Mouse (Mus musculus): ENCODE results near the gene Hist1h4m.
A peak's percentile ranks its signal among the peaks of the same experiment; 100 is the strongest.
"Not testable (repeated sequence)": the region's sequence is repeated elsewhere in the genome, so short reads cannot be mapped to it uniquely, and the experiment has no call there.

Gene Hist1h4m

GRCm38 (mm10) chr13:21811539-21811938, at the start of gene Hist1h4m:
Gene Hist1h4m, plus strand, starts transcription at chr13:21811746.
- peak; percentile 59 for DNase-seq

GRCm38 (mm10) chr13:21778814-21779766, 32.5 kb upstream of the Hist1h4m start:
- peak; percentile 75 for DNase-seq

- peak; percentile 83 for DNase-seq
Measured at GRCm38 (mm10) chr13:21779767-21780731, 31.5 kb upstream of the Hist1h4m start, which contains the start of gene Hist1h1b. Gene Hist1h1b, minus strand, starts transcription at chr13:21780625.

DNA sequence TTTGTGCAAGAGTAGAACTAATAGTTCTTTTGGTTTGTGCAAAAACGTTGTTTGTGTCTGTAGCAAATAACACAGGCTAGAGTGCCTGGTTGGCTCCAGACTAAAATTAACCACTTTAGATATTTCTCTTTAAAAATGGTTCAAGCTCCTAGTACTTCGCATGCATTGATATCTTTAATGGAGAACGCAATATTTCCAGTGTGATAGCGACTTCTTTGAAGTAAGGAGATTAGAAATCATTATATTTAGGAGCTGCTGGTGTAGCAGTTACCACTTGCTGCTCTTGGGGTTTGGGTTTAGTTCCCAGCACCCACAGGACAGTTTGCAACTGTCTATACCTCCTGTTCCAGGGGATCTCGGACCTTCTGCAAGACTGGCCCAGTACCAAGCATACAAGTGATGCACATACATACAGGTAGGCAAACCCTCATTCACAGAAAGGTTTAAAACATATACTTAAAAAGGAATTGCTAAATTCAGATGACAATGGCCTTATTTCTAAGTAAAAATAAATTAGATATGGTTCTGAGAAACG, 30.5 kb upstream of the Hist1h4m start:
- DNase-seq = no peak

DNA sequence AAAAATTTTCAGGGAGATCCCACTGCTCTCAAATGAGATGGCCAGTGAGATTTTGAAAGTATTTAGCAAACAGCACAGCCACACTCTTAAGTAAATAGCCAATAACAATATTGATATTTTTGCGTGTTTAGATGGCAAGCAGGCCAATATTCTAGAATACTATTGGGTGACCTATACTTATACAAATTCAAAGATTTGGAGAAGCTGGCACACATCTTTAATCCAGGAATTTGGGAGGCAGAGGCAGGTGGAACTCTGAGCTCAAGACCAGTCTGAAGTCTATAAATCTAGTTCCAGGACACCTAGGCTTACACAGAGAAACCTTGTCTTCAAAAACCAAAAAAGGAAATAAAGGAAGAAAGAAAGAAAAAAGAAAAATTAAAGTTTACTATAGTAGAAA, 29.9 kb upstream of the Hist1h4m start:
- DNase-seq = no peak

DNA sequence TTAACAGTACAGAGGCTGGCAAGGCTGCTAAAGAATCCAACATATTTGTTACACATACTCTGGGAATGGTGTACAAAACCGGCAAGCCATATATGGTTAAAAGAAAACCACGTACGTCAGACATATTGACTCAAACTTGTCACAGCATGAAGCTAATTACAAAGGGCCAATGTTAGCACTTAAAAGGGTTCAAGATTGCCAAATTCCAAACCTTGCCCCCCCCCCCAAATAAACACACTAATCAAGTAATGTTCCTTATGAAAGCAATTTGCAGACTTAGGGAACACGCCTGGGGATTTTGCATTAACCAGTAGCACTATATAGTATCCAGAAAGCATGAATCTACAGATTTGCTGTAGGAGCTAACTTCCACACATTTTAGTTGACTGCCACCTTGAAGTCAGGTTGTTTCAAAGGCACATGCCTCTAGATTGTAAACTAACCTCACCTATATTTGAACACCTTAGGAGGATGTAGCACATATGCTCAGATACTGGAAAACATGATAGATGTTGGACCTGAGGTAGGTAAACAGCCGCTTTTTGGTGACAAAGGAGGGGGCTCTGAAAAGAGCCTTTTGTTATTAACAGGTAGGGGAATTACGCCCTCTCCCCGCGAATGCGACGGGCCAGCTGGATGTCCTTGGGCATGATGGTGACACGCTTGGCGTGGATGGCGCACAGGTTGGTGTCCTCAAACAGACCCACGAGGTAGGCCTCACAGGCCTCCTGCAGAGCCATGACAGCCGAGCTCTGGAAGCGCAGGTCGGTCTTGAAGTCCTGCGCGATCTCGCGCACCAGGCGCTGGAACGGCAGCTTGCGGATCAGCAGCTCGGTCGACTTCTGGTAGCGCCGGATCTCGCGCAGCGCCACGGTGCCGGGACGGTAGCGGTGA, 28.9 kb upstream of the Hist1h4m start:
- DNase-seq = peak; percentile 57

DNA sequence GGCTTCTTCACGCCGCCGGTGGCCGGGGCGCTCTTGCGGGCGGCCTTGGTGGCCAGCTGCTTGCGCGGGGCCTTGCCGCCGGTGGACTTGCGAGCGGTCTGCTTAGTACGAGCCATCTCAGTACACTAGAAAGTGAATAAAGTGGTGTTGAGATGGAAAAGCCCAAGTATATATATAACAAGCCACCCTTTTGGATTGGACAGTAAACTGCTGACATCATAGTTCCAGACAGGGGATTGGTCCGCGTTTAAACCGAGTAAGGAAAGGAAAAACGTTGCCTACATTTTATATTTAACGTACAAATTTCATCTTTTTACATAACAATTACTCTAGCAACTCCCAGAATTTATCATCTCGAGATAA, 28.3 kb upstream of the Hist1h4m start, which contains the start of gene Hist1h3i:
Gene Hist1h3i (minus strand): TSS at position 116 of the 363 bp plus-strand sequence.
- DNase-seq = peak; percentile 64

- peak; percentile 47 for DNase-seq
Measured at GRCm38 (mm10) chr13:21783734-21784161, 27.8 kb upstream of the Hist1h4m start.

DNA sequence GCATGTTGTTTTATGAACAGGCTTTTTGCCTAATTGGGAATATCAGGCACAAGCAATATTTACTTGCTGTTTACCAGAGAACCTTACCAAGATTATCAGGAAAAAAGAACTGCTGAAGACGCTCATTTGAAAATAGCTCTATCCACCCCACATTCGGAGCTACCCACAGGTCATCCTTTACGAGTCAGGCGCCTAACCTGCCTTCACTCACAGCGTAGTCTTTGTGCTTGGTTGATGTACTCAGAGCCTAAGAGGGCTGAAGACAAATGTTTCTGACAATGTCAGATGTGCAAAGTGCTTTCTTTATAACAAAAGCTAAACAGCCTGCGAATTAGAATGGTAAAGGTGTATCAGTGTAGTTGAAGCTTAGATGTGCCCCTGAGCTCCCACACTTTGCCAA, 27.2 kb upstream of the Hist1h4m start:
- no peak for DNase-seq

GRCm38 (mm10) chr13:21786189-21786898, 25.2 kb upstream of the Hist1h4m start:
- DNase-seq = no peak

- DNase-seq = peak; percentile 77
Measured at GRCm38 (mm10) chr13:21786899-21787629, 24.5 kb upstream of the Hist1h4m start, which contains the start of the genes Hist1h2an and Hist1h2bp. Gene Hist1h2an, minus strand, starts transcription at chr13:21787218. Gene Hist1h2bp, plus strand, starts transcription at chr13:21787461.

- peak; percentile 17 for DNase-seq
Measured at GRCm38 (mm10) chr13:21787760-21788593, 23.6 kb upstream of the Hist1h4m start.

- DNase-seq = no peak
Measured at GRCm38 (mm10) chr13:21789925-21790324, 21.6 kb upstream of the Hist1h4m start.

DNA sequence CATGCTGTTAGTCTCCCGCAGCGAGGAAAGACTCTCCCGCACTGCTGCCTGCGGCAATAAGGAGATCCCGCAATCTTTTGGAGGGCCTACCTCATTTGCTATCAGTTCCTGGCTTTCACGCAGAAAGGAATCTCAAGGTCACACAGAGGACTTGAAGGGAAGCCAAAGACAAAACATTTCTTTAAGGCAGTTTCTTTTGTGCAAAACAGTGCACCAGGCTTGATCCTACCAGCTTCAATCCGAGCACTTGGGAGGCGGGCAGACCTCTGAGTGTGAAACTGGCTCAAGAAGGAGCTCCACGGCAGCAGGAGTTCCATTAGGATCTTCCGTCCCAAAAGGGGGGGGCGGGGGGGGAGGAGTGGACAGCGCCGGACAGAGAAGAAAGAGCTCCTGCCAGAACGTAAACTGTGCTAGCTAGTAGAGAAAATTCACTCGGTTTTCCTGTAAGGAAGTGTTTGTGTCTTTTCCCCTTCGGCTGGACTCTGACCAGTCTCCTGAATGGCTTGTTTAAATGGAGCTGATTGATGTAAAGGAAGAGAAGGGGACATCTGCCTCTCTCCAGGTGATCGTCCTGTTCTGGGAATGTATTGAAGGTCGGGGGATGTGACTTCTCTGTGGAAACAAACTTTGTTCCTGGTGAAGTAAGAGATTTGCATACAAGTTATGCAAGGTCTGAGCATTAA, 20.8 kb upstream of the Hist1h4m start:
- peak; percentile 6 for DNase-seq

GRCm38 (mm10) chr13:21795584-21795983, 16.0 kb upstream of the Hist1h4m start:
- no peak for DNase-seq

- not testable (repeated sequence) for DNase-seq
Measured at GRCm38 (mm10) chr13:21797163-21797562, 14.4 kb upstream of the Hist1h4m start.

DNA sequence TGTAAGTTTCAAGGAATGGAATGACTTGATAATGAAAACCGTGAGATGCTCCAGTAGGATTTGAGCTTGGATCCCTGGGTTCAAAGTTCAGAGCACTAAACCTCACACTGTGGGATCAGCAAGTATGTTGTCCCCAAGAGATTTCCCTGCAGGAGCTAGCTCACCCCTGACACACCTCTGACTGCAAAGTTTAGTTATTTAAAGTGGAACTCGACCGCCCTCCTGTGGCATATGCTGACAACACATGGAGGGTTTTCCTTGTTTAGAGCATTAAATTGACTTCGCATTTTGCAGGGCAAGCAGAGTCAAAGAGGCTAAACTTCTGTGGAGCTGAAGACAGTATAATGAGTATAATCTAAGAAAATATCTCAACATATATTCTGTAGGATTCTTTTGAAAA, 8.5 kb upstream of the Hist1h4m start:
- DNase-seq = not testable (repeated sequence)

DNA sequence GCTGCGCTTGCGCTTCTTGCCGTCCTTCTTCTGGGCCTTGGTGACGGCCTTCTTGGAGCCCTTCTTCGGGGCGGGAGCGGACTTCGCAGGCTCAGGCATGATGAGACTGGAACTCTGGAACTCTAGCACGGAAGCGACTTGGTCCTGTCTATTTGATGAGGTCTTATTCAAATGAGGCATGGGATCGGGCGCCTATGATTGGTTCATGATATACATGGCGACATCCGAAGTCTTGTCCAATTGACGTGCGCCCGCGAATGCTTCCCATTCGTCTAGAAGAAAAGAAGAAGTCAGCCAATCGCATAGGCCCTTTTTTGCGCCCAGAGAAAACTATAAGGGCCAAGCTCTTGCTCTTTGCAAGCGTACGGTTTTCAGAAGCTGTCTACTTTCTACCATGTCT, 1.5 kb upstream of the Hist1h4m start, which contains the start of the genes Hist1h2bq and Hist1h2ao:
Gene Hist1h2bq (minus strand): TSS at position 125 of the 400 bp plus-strand sequence.
Gene Hist1h2ao (plus strand): TSS at position 393 of the 400 bp plus-strand sequence.
- not testable (repeated sequence) for DNase-seq
